Mouse (Mus musculus) ES-E14 (cell line): ENCODE results near the gene Tmem176a.

Source experiments
- HCFC1 ChIP-seq: IDR thresholded peaks from 2 replicates; pipeline ENCODE4 v1.6.1; 2012; ENCODE audit warnings: low read length, inconsistent platforms, borderline replicate concordance; ENCODE audit not compliant: insufficient read depth
- ZC3H11A ChIP-seq: IDR thresholded peaks from 2 replicates; pipeline ENCODE4 v1.6.1; 2012; ENCODE audit warnings: low read depth, mild to moderate bottlenecking, inconsistent platforms, low read length, borderline replicate concordance
- ZNF384 ChIP-seq: IDR thresholded peaks from 2 replicates; pipeline ENCODE4 v1.6.1; 2012; ENCODE audit warnings: low read depth, low read length, inconsistent platforms

DNA sequence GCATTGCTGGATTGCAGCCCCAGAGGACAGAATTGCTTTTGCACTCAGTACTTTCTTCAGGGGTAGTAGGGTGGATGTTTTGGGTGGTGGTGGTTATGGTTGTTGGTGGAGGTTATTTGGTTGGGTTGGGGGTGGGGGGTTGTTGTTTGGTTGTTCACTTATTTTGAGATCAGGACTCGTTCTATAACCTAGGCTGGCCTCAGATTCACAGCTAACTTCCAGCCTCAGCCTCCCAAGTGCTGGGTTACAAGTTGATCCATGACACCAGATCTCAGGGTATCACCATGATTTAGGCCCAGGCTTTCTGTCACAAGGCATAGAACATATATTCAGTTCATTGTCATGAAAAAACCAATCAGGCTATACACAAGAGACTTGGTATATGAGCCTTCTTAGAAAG, 20.1 kb downstream of the Tmem176a start:
- TF ChIP-seq ZNF384: no peak
- TF ChIP-seq ZC3H11A: no peak
- no peak for TF ChIP-seq HCFC1
